Mouse (Mus musculus): ENCODE data around the gene Plekhf1. TPM values are rescaled to one million over a fixed set of nuclear protein-coding genes. Genes with fewer than 3 reads are reported as not detected.

Plekhf1 gene
- total and polyA plus RNA-seq, 2 experiments from 2014 or later, result 0.46 to 0.77 TPM

DNA sequence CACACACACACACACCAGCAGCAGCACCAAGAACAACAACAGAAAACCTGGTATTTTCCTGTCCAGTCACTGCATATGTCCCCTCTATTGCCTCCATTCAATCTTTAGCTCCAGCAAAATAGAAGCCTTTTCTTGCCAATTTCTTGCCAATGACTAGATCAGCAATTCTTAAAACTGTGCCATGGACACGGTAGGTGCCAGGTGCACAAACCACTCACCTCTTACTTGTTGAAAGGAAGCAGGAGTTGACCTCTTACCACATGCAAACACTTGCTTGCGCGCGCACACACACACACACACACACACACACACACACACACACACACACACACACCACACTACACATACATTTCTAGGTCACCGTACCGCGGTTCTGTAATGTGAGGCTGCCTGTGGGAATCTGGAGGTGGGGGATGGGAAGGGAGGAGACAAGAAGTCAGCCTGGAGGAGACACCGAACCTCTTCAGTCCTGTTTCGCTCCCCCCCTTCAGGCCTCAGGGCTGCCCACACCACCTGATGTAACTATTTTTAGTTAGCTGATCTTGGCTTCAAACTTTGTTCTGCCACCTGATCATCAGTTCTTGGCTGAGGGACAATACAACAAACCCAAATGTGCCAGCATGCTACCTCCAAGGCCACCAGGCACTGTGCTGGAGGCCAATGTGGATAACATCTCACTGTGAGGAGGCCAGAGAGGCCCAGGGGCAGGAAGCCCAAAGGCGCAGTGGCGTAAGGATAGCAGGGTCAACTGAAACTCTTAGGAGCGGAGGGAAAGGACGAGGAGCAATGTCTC lies 3.0 kb downstream of the Plekhf1 start:
- DNase-seq (ENCODE audit: low spot score), result no peak
- WGBS, result 90% methylated on average over 13 of the region's 13 CpGs
- Histone ChIP-seq H3K4me3 (ENCODE audit: low read depth, low read length) (no peak overlapping the region), H3K4me2 (ENCODE audit: low read depth, low read length, poor library complexity, severe bottlenecking) (no peak overlapping the region), H3K4me1 (ENCODE audit: insufficient read depth, low read length) (peaks cover 8% of the 10 kb centered on the region; the same call in 1 of the 2 replicates), H3K27ac (ENCODE audit: low read depth, low read length) (no peak overlapping the region), H3K9me3 (ENCODE audit: low read length) (no peaks in the 10 kb centered on the region), H3K36me3 (ENCODE audit: insufficient read depth, low read length) (no peaks in the 10 kb centered on the region), H3K9ac (replicated peaks; ENCODE audit: low read length, poor library complexity, severe bottlenecking) (no peak overlapping the region), H3K27me3 (ENCODE audit: insufficient read depth, low read length) (no peaks in the 10 kb centered on the region)
- TF ChIP-seq CTCF (IDR thresholded peaks at IDR 0.05), result no peak
- no peak for ATAC-seq (ENCODE audit: low FRiP score)

DNA sequence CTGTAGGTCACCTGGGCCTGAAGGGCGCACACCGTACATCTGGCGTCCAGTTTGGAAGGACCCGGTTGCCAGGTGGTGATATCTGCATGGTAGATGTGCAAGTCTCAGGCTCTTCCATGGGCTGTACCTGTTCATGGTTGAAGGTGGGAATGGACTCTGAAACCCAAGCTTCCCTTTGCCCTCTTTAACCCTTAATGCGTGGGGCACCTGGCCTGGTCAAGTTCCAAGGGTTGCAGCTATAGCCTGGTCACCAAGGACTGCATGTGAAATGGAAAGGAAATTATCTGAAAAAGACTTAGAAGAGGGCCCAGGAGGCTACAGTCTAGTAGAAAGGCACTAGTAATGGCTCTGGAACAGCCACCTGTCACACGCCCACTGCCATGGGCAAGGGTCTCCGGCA lies 7.0 kb downstream of the Plekhf1 start:
- ATAC-seq (ENCODE audit: low FRiP score), result no peak
- no peaks in the 10 kb centered on the region for H3K4me1 ChIP-seq (ENCODE audit: insufficient read depth, low read length)

DNA sequence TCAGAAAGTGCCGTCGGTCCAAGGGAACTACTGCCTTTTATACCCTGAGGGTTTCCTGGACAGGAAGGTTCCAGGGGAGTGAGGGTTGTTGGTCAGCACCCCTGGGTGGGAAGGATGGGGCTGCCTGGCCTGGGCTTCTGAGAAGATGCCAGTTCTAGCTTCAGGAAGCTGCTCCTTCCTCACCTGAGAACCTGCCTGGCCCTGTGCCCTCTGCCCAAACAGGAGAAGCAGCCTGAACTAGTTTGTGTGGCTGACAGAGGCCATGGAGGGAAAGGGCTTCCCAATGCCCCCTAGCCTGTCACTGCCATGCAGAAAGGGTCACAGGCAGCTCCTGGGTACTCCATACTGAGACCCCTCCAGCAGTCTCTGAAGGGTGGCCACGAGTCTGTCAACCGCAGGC lies 8.3 kb downstream of the Plekhf1 start:
- no peak overlapping the region for H3K9ac ChIP-seq (replicated peaks; ENCODE audit: low read length, poor library complexity, severe bottlenecking)
- H3K4me1 ChIP-seq (ENCODE audit: insufficient read depth, low read length), result no peaks in the 10 kb centered on the region
- H3K36me3 ChIP-seq (ENCODE audit: insufficient read depth, low read length), result no peaks in the 10 kb centered on the region
- no peaks in the 10 kb centered on the region for H3K27me3 ChIP-seq (ENCODE audit: insufficient read depth, low read length)
- 93% methylated on average over 4 of the region's 4 CpGs for WGBS
- DNase-seq (ENCODE audit: low spot score), result no peak
- no peak overlapping the region for H3K27ac ChIP-seq (ENCODE audit: low read depth, low read length)
- H3K4me2 ChIP-seq (ENCODE audit: low read depth, low read length, poor library complexity, severe bottlenecking), result no peak overlapping the region
- no peak for TF ChIP-seq CTCF (IDR thresholded peaks at IDR 0.05)
- ATAC-seq (ENCODE audit: low FRiP score), result no peak
- no peaks in the 10 kb centered on the region for H3K9me3 ChIP-seq (ENCODE audit: low read length)
- no peak overlapping the region for H3K4me3 ChIP-seq (ENCODE audit: low read depth, low read length)

More for the DNA sequence above, 7.0 kb downstream of the Plekhf1 start:
- Histone ChIP-seq H3K4me3 (ENCODE audit: low read depth, low read length) (no peak overlapping the region), H3K27ac (ENCODE audit: low read depth, low read length) (no peak overlapping the region), H3K9ac (replicated peaks; ENCODE audit: low read length, poor library complexity, severe bottlenecking) (no peak overlapping the region), H3K36me3 (ENCODE audit: insufficient read depth, low read length) (no peaks in the 10 kb centered on the region), H3K27me3 (ENCODE audit: insufficient read depth, low read length) (no peaks in the 10 kb centered on the region), H3K9me3 (ENCODE audit: low read length) (no peaks in the 10 kb centered on the region), H3K4me2 (ENCODE audit: low read depth, low read length, poor library complexity, severe bottlenecking) (no peak overlapping the region)
- DNase-seq (ENCODE audit: low spot score), result no peak
- no peak for TF ChIP-seq CTCF (IDR thresholded peaks at IDR 0.05)
- WGBS, result 98% methylated on average over 7 of the region's 7 CpGs

DNA sequence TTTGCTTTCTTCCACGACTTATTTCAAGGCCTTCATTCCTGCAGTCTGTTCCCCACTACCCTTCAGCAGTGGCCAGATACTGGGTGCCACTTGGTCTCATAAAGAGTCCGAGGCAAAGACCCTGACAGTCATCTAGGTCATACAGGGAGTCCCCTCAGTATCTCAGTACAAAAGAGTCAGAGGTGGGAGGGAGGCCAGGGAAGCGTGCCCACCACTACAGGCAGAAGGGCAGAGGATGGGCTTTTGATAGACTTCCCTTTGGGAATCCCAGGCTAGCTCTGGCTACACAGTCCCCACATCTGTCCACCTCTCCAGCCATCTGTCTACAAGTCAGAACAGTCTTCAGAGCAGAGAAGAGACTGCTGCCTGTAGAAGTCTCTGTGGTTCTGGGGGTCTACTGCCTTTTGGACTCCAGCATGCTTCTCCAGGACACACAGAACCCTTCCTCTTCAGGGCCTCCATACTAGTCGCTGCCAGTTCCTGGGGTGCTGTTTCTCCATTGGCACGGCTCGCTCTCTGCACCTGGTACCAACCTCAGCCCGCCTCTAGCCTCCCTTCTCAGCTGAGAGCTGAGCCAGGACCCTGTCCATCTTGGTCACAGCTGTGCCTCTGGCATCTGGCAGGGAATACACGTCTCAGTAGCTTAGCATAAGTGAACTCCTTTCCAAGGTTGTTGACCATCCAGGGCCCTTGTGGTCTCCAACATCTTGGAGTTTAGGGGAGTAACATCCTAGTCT lies 9.0 kb downstream of the Plekhf1 start:
- no peak overlapping the region for H3K4me3 ChIP-seq (ENCODE audit: low read depth, low read length)
- peak; percentile 19 for DNase-seq (ENCODE audit: low spot score)
- TF ChIP-seq CTCF (IDR thresholded peaks at IDR 0.05), result no peak
- H3K4me1 ChIP-seq (ENCODE audit: insufficient read depth, low read length), result no peaks in the 10 kb centered on the region
- H3K4me2 ChIP-seq (ENCODE audit: low read depth, low read length, poor library complexity, severe bottlenecking), result no peak overlapping the region
- no peak overlapping the region for H3K9ac ChIP-seq (replicated peaks; ENCODE audit: low read length, poor library complexity, severe bottlenecking)
- no peaks in the 10 kb centered on the region for H3K27me3 ChIP-seq (ENCODE audit: insufficient read depth, low read length)
- WGBS, result 78% methylated on average over 8 of the region's 8 CpGs
- H3K9me3 ChIP-seq (ENCODE audit: low read length), result no peaks in the 10 kb centered on the region
- no peak overlapping the region for H3K27ac ChIP-seq (ENCODE audit: low read depth, low read length)
- H3K36me3 ChIP-seq (ENCODE audit: insufficient read depth, low read length), result no peaks in the 10 kb centered on the region
- no peak for ATAC-seq (ENCODE audit: low FRiP score)

DNA sequence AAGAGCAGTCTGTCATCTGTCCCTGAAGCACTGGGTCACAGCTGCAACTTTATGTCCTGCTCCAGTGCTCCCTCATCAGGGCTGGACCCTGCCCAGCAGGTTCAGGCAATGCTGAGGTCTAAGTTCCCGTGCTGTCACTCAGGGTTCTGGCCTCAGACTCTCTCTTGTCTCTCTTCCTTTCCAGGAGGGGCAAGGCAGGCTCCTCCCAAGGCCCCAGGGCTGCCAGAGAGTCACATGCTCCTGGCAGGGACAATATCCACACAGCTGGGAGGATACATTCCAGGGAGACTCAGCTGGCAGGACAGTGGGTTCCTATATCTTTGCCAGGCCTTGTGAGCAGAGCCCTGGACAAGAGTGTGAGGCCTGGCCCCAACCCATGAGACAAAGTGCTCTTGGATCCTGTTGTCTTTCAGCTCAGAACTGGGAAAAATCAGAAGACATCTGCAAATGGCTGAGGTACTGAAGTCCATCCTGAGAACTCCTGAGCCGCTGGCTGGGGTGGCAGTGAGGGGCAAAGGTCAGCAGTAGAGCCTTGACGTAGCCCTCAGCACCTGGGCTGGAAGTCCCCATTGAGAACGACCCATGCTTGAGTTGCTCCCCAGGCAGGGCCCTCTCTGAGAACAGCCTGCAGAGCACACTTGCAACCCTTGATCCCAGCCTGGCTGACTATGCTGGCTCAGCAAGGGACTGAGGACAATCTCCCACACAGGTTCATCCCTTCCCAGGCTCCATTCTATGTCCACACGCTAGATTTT lies 10.2 kb downstream of the Plekhf1 start:
- no peaks in the 10 kb centered on the region for H3K36me3 ChIP-seq (ENCODE audit: insufficient read depth, low read length)
- H3K4me3 ChIP-seq (ENCODE audit: low read depth, low read length), result no peak overlapping the region
- no peak overlapping the region for H3K4me2 ChIP-seq (ENCODE audit: low read depth, low read length, poor library complexity, severe bottlenecking)
- DNase-seq (ENCODE audit: low spot score) (peak; percentile 68), ATAC-seq (ENCODE audit: low FRiP score) (peak; percentile 42; the same call in 1 of the 2 replicates)
- 69% methylated on average over 5 of the region's 5 CpGs for WGBS
- no peak overlapping the region for H3K9ac ChIP-seq (replicated peaks; ENCODE audit: low read length, poor library complexity, severe bottlenecking)
- no peak for TF ChIP-seq CTCF (IDR thresholded peaks at IDR 0.05)
- no peaks in the 10 kb centered on the region for H3K4me1 ChIP-seq (ENCODE audit: insufficient read depth, low read length)
- H3K27me3 ChIP-seq (ENCODE audit: insufficient read depth, low read length), result no peaks in the 10 kb centered on the region
- H3K9me3 ChIP-seq (ENCODE audit: low read length), result no peaks in the 10 kb centered on the region
- H3K27ac ChIP-seq (ENCODE audit: low read depth, low read length), result no peak overlapping the region
